Mouse (Mus musculus) small intestine, adult 2 months (tissue): ENCODE measurements around the gene Gcnt2. TPM values are rescaled to one million over a fixed set of nuclear protein-coding genes. Genes with fewer than 3 reads are reported as not detected.

Experiments used
- H3K27ac ChIP-seq: fragments of 200-500 bp; 2 replicates; pipeline ENCODE4 v1.5.1; 2012; ENCODE audit warnings: low read depth, low read length, control low read depth, inconsistent platforms; ENCODE audit not compliant: insufficient read depth
- H3K27me3 ChIP-seq: fragments of 200-500 bp; 2 replicates; pipeline ENCODE4 v1.6.1; 2012; ENCODE audit warnings: mild to moderate bottlenecking, moderate library complexity, low read length, inconsistent platforms; ENCODE audit not compliant: control insufficient read depth, insufficient read depth
- H3K36me3 ChIP-seq: fragments of 200-500 bp; 2 replicates; pipeline ENCODE4 v1.6.1; 2012; ENCODE audit warnings: mild to moderate bottlenecking, low read length, control low read depth, inconsistent platforms; ENCODE audit not compliant: control insufficient read depth, insufficient read depth
- H3K4me1 ChIP-seq: fragments of 200-500 bp; 2 replicates; pipeline ENCODE4 v1.6.1; 2012; ENCODE audit warnings: low read length, inconsistent platforms, mixed read lengths; ENCODE audit not compliant: control insufficient read depth, insufficient read depth, insufficient read length
- H3K4me3 ChIP-seq: fragments of 200-500 bp; 2 replicates; pipeline ENCODE4 v1.5.1; 2012; ENCODE audit warnings: low read depth, mild to moderate bottlenecking, control low read depth, inconsistent platforms, low read length, moderate library complexity
- CTCF ChIP-seq: fragments of 200-500 bp; IDR thresholded peaks from 2 replicates; pipeline ENCODE4 v1.5.1; 2012; ENCODE audit warnings: low read depth, mild to moderate bottlenecking, control low read depth, inconsistent platforms, low read length, moderate library complexity, mixed read lengths; ENCODE audit not compliant: insufficient replicate concordance, insufficient read length; ENCODE audit errors: extremely low read depth
- POLR2A ChIP-seq: fragments of 200-500 bp; IDR thresholded peaks from 2 replicates; pipeline ENCODE4 v1.6.1; 2012; ENCODE audit warnings: low read depth, mild to moderate bottlenecking, control low read depth, inconsistent platforms, low read length, moderate library complexity
- WGBS: fragments of 180-500 bp; shearing (Covaris S2); methylation state at CpG from one replicate; pipeline ENCODE4 v1.1.7; 2018; 5-methylcytosine and 5-hydroxymethylcytosine counted together
- polyA plus RNA-seq: library from polyadenylated mRNA; depleted of rRNA; stranded (reverse); fragments of >200 nt; gene quantifications from 2 replicates; pipeline ENCODE4 v1.2.3, GENCODE M21; 2012

Gcnt2 gene
- polyA plus RNA-seq, 1 experiment = 3.8 TPM

- Histone ChIP-seq H3K4me1 (peaks cover 5% of the 10 kb centered on the region; the same call in 1 of the 2 replicates), H3K27ac (no peak overlapping the region), H3K36me3 (no peaks in the 10 kb centered on the region), H3K27me3 (no peaks in the 10 kb centered on the region), H3K4me3 (no peak overlapping the region)
- TF ChIP-seq POLR2A = no peak
- TF ChIP-seq CTCF = no peak
- WGBS = 93% methylated on average over 7 of the region's 7 CpGs
Observed at GRCm38 (mm10) chr13:40904080-40904479, 44.5 kb downstream of the Gcnt2 start.

- WGBS = 84% methylated on average over 7 of the region's 7 CpGs
- Histone ChIP-seq H3K4me1 (peaks cover 3% of the 10 kb centered on the region; the same call in 1 of the 2 replicates), H3K27ac (no peak overlapping the region), H3K36me3 (no peaks in the 10 kb centered on the region), H3K4me3 (no peak overlapping the region), H3K27me3 (no peaks in the 10 kb centered on the region)
- TF ChIP-seq CTCF (no peak), POLR2A (no peak)
Observed at GRCm38 (mm10) chr13:40906528-40906927, 47.0 kb downstream of the Gcnt2 start.

- 80% methylated on average over 7 of the region's 7 CpGs for WGBS
Observed at GRCm38 (mm10) chr13:40907274-40907673, 47.7 kb downstream of the Gcnt2 start.

GRCm38 (mm10) chr13:40908044-40908443 lies 48.5 kb downstream of the Gcnt2 start:
- no peaks in the 10 kb centered on the region for H3K4me1 ChIP-seq
- no peaks in the 10 kb centered on the region for H3K27me3 ChIP-seq
- H3K4me3 ChIP-seq = no peak overlapping the region
- H3K27ac ChIP-seq = no peak overlapping the region
- WGBS = 73% methylated on average over 6 of the region's 6 CpGs
- no peaks in the 10 kb centered on the region for H3K36me3 ChIP-seq
- TF ChIP-seq POLR2A (no peak), CTCF (no peak)

More at GRCm38 (mm10) chr13:40907274-40907673, 47.7 kb downstream of the Gcnt2 start:
- H3K27ac ChIP-seq = no peak overlapping the region
- no peaks in the 10 kb centered on the region for H3K4me1 ChIP-seq
- no peak for TF ChIP-seq POLR2A
- TF ChIP-seq CTCF = no peak
- H3K36me3 ChIP-seq = no peaks in the 10 kb centered on the region
- no peaks in the 10 kb centered on the region for H3K27me3 ChIP-seq
- H3K4me3 ChIP-seq = no peak overlapping the region

DNA sequence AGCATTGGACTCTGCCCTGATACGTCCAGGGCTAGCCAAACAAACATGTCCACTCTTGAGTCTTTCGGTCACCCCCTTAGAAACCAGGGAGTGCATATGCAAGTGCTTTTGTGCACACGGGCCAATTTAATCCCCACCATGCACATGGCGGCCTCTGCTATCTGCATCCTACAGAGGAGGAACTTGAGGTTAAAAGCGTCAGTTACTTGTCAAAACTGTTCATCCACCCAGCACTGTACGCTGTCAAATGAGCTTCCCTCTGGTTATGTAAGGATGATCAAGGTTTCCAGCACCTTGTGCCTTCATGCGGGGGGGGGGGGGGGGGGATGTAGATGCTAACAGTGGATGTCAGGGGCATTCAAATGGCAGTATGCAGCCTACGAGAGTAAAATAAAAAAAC lies 49.5 kb downstream of the Gcnt2 start:
- H3K4me1 ChIP-seq = peaks cover 5% of the 10 kb centered on the region; the same call in 1 of the 2 replicates
- H3K27me3 ChIP-seq = no peaks in the 10 kb centered on the region
- no peaks in the 10 kb centered on the region for H3K36me3 ChIP-seq
- 82% methylated on average over 8 of the region's 8 CpGs for WGBS
- H3K27ac ChIP-seq = no peak overlapping the region
- TF ChIP-seq POLR2A (no peak), CTCF (no peak)
- no peak overlapping the region for H3K4me3 ChIP-seq

DNA sequence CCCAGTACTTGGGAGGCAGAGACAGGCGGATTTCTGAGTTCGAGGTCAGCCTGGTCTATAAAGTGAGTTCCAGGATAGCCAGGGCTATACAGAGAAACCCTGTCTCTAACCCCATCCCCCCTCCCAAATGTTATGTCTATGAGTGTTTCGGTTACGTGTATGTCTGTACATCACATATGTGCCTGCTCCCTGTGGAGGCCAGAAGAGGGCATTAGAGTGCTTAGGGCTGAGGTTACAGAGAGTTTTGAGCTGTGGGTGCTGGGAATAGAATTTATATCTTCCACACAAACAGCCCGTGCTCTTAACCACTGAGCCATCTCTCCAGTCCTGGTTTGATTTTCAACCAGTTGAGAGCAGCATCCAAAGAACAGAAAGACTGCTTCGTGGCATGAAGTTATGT lies 50.5 kb downstream of the Gcnt2 start:
- TF ChIP-seq POLR2A (no peak), CTCF (no peak)
- Histone ChIP-seq H3K4me1 (peaks cover 7% of the 10 kb centered on the region; the same call in 1 of the 2 replicates), H3K27me3 (no peaks in the 10 kb centered on the region), H3K36me3 (no peaks in the 10 kb centered on the region), H3K4me3 (no peak overlapping the region), H3K27ac (no peak overlapping the region)
- WGBS = 97% methylated on average over 6 of the region's 6 CpGs

- TF ChIP-seq POLR2A (no peak), CTCF (no peak)
- H3K36me3 ChIP-seq = no peaks in the 10 kb centered on the region
- no peak overlapping the region for H3K27ac ChIP-seq
- H3K27me3 ChIP-seq = no peaks in the 10 kb centered on the region
- H3K4me3 ChIP-seq = no peak overlapping the region
- peaks cover 12% of the 10 kb centered on the region; the same call in 1 of the 2 replicates for H3K4me1 ChIP-seq
- WGBS = 95% methylated on average over 6 of the region's 6 CpGs
Observed at GRCm38 (mm10) chr13:40911951-40912350, 52.4 kb downstream of the Gcnt2 start.
